Mouse (Mus musculus) embryonic facial prominence, embryonic 12.5 days (tissue): ENCODE measurements around the gene Taar7b. TPM values are rescaled to one million over a fixed set of nuclear protein-coding genes. Genes with fewer than 3 reads are reported as not detected.

Experiments used
- polyA plus RNA-seq: library from polyadenylated mRNA; unstranded; fragments of >200 nt; fragmentation: Nextera tagmentation; extraction: Ambion mirVana; gene quantifications from 2 replicates; pipeline ENCODE4 v1.2.1, GENCODE M21; 2016

The Taar7b gene
- polyA plus RNA-seq, 1 experiment from 2014 or later = not detected

Other genes starting within 250 kb of the Taar7b start
- gene Rps12, start 212.7 kb upstream of the Taar7b start, polyA plus RNA-seq = 154 and 172 TPM in 2 replicates
- gene Slc18b1, start 203.0 kb upstream of the Taar7b start, polyA plus RNA-seq = 22.4 and 24.2 TPM in 2 replicates
- not detected in 2 replicates for gene Vnn3, start 148.5 kb upstream of the Taar7b start, polyA plus RNA-seq
- gene Vnn1, start 105.3 kb upstream of the Taar7b start, polyA plus RNA-seq = 1.4 and 1.8 TPM in 2 replicates
- gene Taar1, start 79.6 kb upstream of the Taar7b start, polyA plus RNA-seq = not detected in 2 replicates
- gene Taar2, start 61.4 kb upstream of the Taar7b start, polyA plus RNA-seq = not detected in 2 replicates
- gene Taar3, start 50.4 kb upstream of the Taar7b start, polyA plus RNA-seq = not detected in 2 replicates
- gene Taar4, start 39.4 kb upstream of the Taar7b start, polyA plus RNA-seq = not detected in 2 replicates
- not detected in 2 replicates for gene Taar5, start 29.2 kb upstream of the Taar7b start, polyA plus RNA-seq
- not detected in 2 replicates for gene Taar6, start 14.3 kb upstream of the Taar7b start, polyA plus RNA-seq
- not detected in 2 replicates for gene Taar7a, start 6.5 kb upstream of the Taar7b start, polyA plus RNA-seq
- not detected in 2 replicates for gene Taar7d, start 27.3 kb downstream of the Taar7b start, polyA plus RNA-seq
- gene Taar7e, start 37.7 kb downstream of the Taar7b start, polyA plus RNA-seq = not detected in 2 replicates
- not detected in 2 replicates for gene Taar7f, start 49.6 kb downstream of the Taar7b start, polyA plus RNA-seq
- not detected in 2 replicates for gene Taar8a, start 76.6 kb downstream of the Taar7b start, polyA plus RNA-seq
- not detected in 2 replicates for gene Taar8b, start 92.4 kb downstream of the Taar7b start, polyA plus RNA-seq
- not detected in 2 replicates for gene Taar8c, start 102.0 kb downstream of the Taar7b start, polyA plus RNA-seq
- gene Taar9, start 109.6 kb downstream of the Taar7b start, polyA plus RNA-seq = not detected in 2 replicates
- 71.3 and 74.3 TPM in 2 replicates for gene Stx7, start 149.4 kb downstream of the Taar7b start, polyA plus RNA-seq
- gene Moxd1, start 223.6 kb downstream of the Taar7b start, polyA plus RNA-seq = 23.4 and 24.0 TPM in 2 replicates